ENCODE assay signal across 7 mouse cellular contexts in the genomic region with DNA sequence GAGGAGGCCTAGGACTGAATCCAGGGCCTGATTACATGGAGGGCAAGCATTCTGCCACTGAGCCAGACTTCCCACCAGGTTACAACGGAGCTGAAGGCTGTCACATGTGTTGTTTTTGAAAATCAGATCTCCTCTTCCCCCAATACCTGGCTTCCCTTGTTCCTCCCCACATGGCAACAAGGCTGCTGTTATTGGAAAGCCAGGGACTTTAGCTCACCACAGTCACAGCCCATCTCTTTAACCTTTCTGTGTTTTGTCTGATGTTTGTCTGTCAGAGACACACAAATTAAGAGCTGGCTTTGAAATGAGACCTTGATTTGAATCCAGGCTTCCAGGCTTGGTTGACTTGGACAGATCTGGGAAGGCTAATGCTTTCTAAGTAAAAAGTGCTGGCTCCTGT. TPM values are rescaled to one million over a fixed set of nuclear protein-coding genes. Genes with fewer than 3 reads are reported as not detected.
DNase-seq lines count a peak whose midpoint lies in the region; ATAC-seq lines count a peak whose summit lies in the region.

No protein-coding gene starts in this region.

- WGBS in lung, embryonic 15.5 days = 14% methylated on average over 1 of the region's 1 CpGs
- 24% methylated on average over 1 of the region's 1 CpGs for WGBS in forebrain, embryonic 14.5 days
- WGBS in limb, embryonic 15.5 days = 20% methylated on average over 1 of the region's 1 CpGs
- WGBS in stomach, embryonic 16.5 days = 41% methylated on average over 1 of the region's 1 CpGs

- peaks cover 21% of the 10 kb centered on the region for H3K4me1 ChIP-seq in lung, embryonic 15.5 days
- peaks cover 21% of the 10 kb centered on the region for H3K4me1 ChIP-seq in forebrain, embryonic 14.5 days (ENCODE audit: control insufficient read depth, insufficient read depth, low read length)
- H3K4me1 ChIP-seq in limb, embryonic 15.5 days = peaks cover 22% of the 10 kb centered on the region
- peaks cover 14% of the 10 kb centered on the region for H3K4me1 ChIP-seq in stomach, embryonic 16.5 days (ENCODE audit: control insufficient read depth, insufficient read depth, low read length)

- no peaks in the 10 kb centered on the region for H3K9me3 ChIP-seq in lung, embryonic 15.5 days
- H3K9me3 ChIP-seq in forebrain, embryonic 14.5 days (replicated peaks; ENCODE audit: control insufficient read depth, low read length) = no peaks in the 10 kb centered on the region
- no peaks in the 10 kb centered on the region for H3K9me3 ChIP-seq in limb, embryonic 15.5 days
- no peaks in the 10 kb centered on the region for H3K9me3 ChIP-seq in stomach, embryonic 16.5 days (replicated peaks; ENCODE audit: control insufficient read depth, low read length)

- peak overlapping the region; percentile 84 for H3K4me2 ChIP-seq in lung, embryonic 15.5 days
- peak overlapping the region; percentile 72 for H3K4me2 ChIP-seq in forebrain, embryonic 14.5 days (ENCODE audit: low read length)
- H3K4me2 ChIP-seq in limb, embryonic 15.5 days = peak overlapping the region; percentile 65
- peak overlapping the region; percentile 68 for H3K4me2 ChIP-seq in stomach, embryonic 16.5 days (ENCODE audit: low read depth, low read length)

- H3K9ac ChIP-seq in lung, embryonic 15.5 days = peak overlapping the region; percentile 31
- peak overlapping the region; percentile 18; the same call in 1 of the 2 replicates for H3K9ac ChIP-seq in forebrain, embryonic 14.5 days (ENCODE audit: low read length)
- no peak overlapping the region for H3K9ac ChIP-seq in limb, embryonic 15.5 days
- H3K9ac ChIP-seq in stomach, embryonic 16.5 days (ENCODE audit: low read length) = peak overlapping the region; percentile 90

- no peaks in the 10 kb centered on the region for H3K36me3 ChIP-seq in lung, embryonic 15.5 days
- H3K36me3 ChIP-seq in forebrain, embryonic 14.5 days (ENCODE audit: control insufficient read depth, insufficient read depth, low read length) = no peaks in the 10 kb centered on the region
- H3K36me3 ChIP-seq in limb, embryonic 15.5 days = no peaks in the 10 kb centered on the region
- H3K36me3 ChIP-seq in stomach, embryonic 16.5 days (ENCODE audit: control insufficient read depth, insufficient read depth, low read length) = no peaks in the 10 kb centered on the region

- H3K4me3 ChIP-seq in lung, embryonic 15.5 days = peak overlapping the region; percentile 73
- H3K4me3 ChIP-seq in forebrain, embryonic 14.5 days (ENCODE audit: low read depth, low read length) = peak overlapping the region; percentile 84; the same call in 1 of the 2 replicates
- peak overlapping the region; percentile 83 for H3K4me3 ChIP-seq in limb, embryonic 15.5 days
- peak overlapping the region; percentile 79 for H3K4me3 ChIP-seq in stomach, embryonic 16.5 days (replicated peaks; ENCODE audit: low read length)

- H3K27me3 ChIP-seq in lung, embryonic 15.5 days = no peaks in the 10 kb centered on the region
- H3K27me3 ChIP-seq in forebrain, embryonic 14.5 days (replicated peaks; ENCODE audit: control insufficient read depth, insufficient read depth, low read length) = no peaks in the 10 kb centered on the region
- no peaks in the 10 kb centered on the region for H3K27me3 ChIP-seq in limb, embryonic 15.5 days
- H3K27me3 ChIP-seq in stomach, embryonic 16.5 days (ENCODE audit: control insufficient read depth, insufficient read depth, low read length) = no peaks in the 10 kb centered on the region

- H3K27ac ChIP-seq in lung, embryonic 15.5 days = no peak overlapping the region
- no peak overlapping the region for H3K27ac ChIP-seq in forebrain, embryonic 14.5 days (ENCODE audit: low read depth, low read length)
- H3K27ac ChIP-seq in limb, embryonic 15.5 days = no peak overlapping the region
- no peak overlapping the region for H3K27ac ChIP-seq in stomach, embryonic 16.5 days (ENCODE audit: low read length)

- ATAC-seq in lung, embryonic 15.5 days (ENCODE audit: borderline replicate concordance, extremely low read depth, low FRiP score, low TSS enrichment) = no peak
- no peak for ATAC-seq in forebrain, embryonic 14.5 days
- no peak for ATAC-seq in limb, embryonic 15.5 days (ENCODE audit: insufficient number of reproducible peaks, low FRiP score, low TSS enrichment, low read depth)
- ATAC-seq in stomach, embryonic 16.5 days (ENCODE audit: insufficient read depth, low FRiP score) = no peak

- DNase-seq in lung, postnatal 36 days = no peak
- no peak for DNase-seq in forebrain, embryonic 14.5 days (ENCODE audit: low spot score)
- no peak for DNase-seq in right cerebral cortex, postnatal 25 days
- DNase-seq in left cerebral cortex, adult 9 months (ENCODE audit: low spot score in 2 of 2) = no peak

RNA-seq across cellular contexts. Expression of a gene that starts 1.5 kb away (rescaled TPM):
- 35.9 and 38.0 TPM in 2 replicates for polyA plus RNA-seq in lung, embryonic 15.5 days (2015; fragmentation: Nextera tagmentation; extraction: Ambion mirVana)
- polyA plus RNA-seq in forebrain, embryonic 14.5 days (2014; fragmentation: Nextera tagmentation; extraction: Ambion mirVana) = 30.1 and 32.0 TPM in 2 replicates
- polyA plus RNA-seq in limb, embryonic 15.5 days (2015; fragmentation: Nextera tagmentation; extraction: Ambion mirVana) = 51.9 and 53.1 TPM in 2 replicates
- 46.8 and 50.7 TPM in 2 replicates for polyA plus RNA-seq in stomach, embryonic 16.5 days (2015; fragmentation: Nextera tagmentation; extraction: Ambion mirVana)

RNA-seq across cellular contexts. Expression of a gene that starts 55.7 kb away (rescaled TPM):
- polyA plus RNA-seq in lung, embryonic 15.5 days (2015; fragmentation: Nextera tagmentation; extraction: Ambion mirVana) = 152 and 157 TPM in 2 replicates
- 351 and 398 TPM in 2 replicates for polyA plus RNA-seq in forebrain, embryonic 14.5 days (2014; fragmentation: Nextera tagmentation; extraction: Ambion mirVana)
- polyA plus RNA-seq in limb, embryonic 15.5 days (2015; fragmentation: Nextera tagmentation; extraction: Ambion mirVana) = 136 and 146 TPM in 2 replicates
- polyA plus RNA-seq in stomach, embryonic 16.5 days (2015; fragmentation: Nextera tagmentation; extraction: Ambion mirVana) = 141 and 146 TPM in 2 replicates
